ENCODE assay signal across 19 mouse cellular contexts in the genomic region with DNA sequence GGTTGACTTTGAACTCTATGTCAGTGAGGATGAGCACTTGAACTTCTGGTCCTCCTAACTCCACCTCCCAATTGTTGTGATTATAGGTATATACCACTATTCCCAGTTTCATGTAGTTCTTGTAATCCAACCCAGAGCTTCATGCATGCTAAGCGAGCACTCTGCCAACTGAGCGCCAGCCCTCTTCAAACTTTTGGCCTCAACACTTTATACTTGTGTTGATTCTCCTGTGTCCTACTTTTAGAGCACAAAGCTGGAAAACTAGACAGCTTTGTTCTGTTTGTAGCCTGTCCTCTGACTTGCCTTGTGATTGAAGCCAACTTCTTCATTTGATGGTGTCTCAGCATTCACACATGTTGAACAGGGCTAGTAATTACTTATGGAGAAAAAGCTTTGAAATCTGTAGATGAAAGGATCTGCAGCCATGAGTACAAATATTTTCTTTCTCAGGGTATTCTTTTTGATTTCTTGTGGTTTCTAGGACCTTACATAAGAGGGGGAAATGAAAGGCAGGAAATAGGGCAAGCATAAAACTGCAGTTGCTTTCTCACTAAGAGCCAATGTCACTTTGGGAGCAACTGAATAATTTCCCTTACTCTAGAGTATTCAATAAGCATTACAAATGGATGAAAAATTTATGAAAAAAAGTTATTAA. TPM values are rescaled to one million over a fixed set of nuclear protein-coding genes. Genes with fewer than 3 reads are reported as not detected.
DNase-seq lines count a peak whose midpoint lies in the region; ATAC-seq and TF ChIP-seq lines count a peak whose summit lies in the region.
"Had no signal": no experiment of that assay in that cellular context is flagged by ENCODE, and none has a peak within 500 bp of the region (broad histone marks: within the 10 kb centered on the region; RNA-seq: fewer than 3 reads in every experiment).

No protein-coding gene starts in this region.

- no peaks in the 10 kb centered on the region for H3K36me3 ChIP-seq in midbrain, embryonic 13.5 days
- H3K36me3 ChIP-seq: hindbrain, embryonic 13.5 days; limb, embryonic 10.5 days; liver, embryonic 12.5 days; midbrain, embryonic 12.5 days had no signal

- no peak for ATAC-seq in cerebellum, adult (ENCODE audit: insufficient number of reproducible peaks, low FRiP score, low TSS enrichment)
- ATAC-seq in inflammation-experienced regulatory T-cells, adult 6 months: peak; percentile 80
- ATAC-seq in erythroid progenitor cell, adult 5-6 weeks (replicated peaks; ENCODE audit: low FRiP score, poor library complexity, severe bottlenecking): no peak
- no peak for ATAC-seq in midbrain, embryonic 13.5 days
- ATAC-seq: intestine, postnatal 0 days; liver, embryonic 12.5 days; Patski had no signal

- no peaks in the 10 kb centered on the region for H3K9me3 ChIP-seq in midbrain, embryonic 13.5 days
- H3K9me3 ChIP-seq: hindbrain, embryonic 13.5 days; limb, embryonic 10.5 days; liver, embryonic 12.5 days; midbrain, embryonic 12.5 days had no signal

- WGBS in midbrain, embryonic 13.5 days: 96% methylated on average over 2 of the region's 2 CpGs

- no peak overlapping the region for H3K9ac ChIP-seq in midbrain, embryonic 13.5 days (replicated peaks)
- H3K9ac ChIP-seq: hindbrain, embryonic 13.5 days; liver, embryonic 12.5 days; midbrain, embryonic 12.5 days had no signal

- H3K4me2 ChIP-seq in midbrain, embryonic 13.5 days (replicated peaks): no peak overlapping the region
- H3K4me2 ChIP-seq: hindbrain, embryonic 13.5 days; liver, embryonic 12.5 days; midbrain, embryonic 12.5 days had no signal

- H3K27ac ChIP-seq in layer of hippocampus, adult 2 months: peak overlapping the region; percentile 83
- no peak overlapping the region for H3K27ac ChIP-seq in midbrain, embryonic 13.5 days
- H3K27ac ChIP-seq: hindbrain, embryonic 13.5 days; limb, embryonic 10.5 days; liver, embryonic 12.5 days; midbrain, embryonic 12.5 days had no signal

- H3K27me3 ChIP-seq in midbrain, embryonic 13.5 days: no peaks in the 10 kb centered on the region
- H3K27me3 ChIP-seq: hindbrain, embryonic 13.5 days; liver, embryonic 12.5 days; midbrain, embryonic 12.5 days; Patski had no signal

- peak; percentile 15 for DNase-seq in cerebellum, adult 9-10 months
- DNase-seq in layer of hippocampus, adult 2 months (ENCODE audit: low spot score in 2 of 2): no peak
- no peak for DNase-seq in layer of hippocampus, postnatal 25 days (ENCODE audit: extremely low spot score in 1 of 2, low spot score in 1 of 2)
- DNase-seq in T-cell, adult 2 months (ENCODE audit: low spot score): peak; percentile 7
- DNase-seq: cerebellum, adult 8-10 months; kidney, postnatal 10 days; layer of hippocampus, postnatal 36 days; right cerebral cortex, postnatal 14 days had no signal

- H3K4me3 ChIP-seq in layer of hippocampus, adult 2 months: no peak overlapping the region
- H3K4me3 ChIP-seq in midbrain, embryonic 13.5 days (replicated peaks): no peak overlapping the region
- H3K4me3 ChIP-seq: hindbrain, embryonic 13.5 days; limb, embryonic 10.5 days; liver, embryonic 12.5 days; midbrain, embryonic 12.5 days had no signal

- no peak for TF ChIP-seq CTCF in layer of hippocampus, adult 2 months (conservative IDR thresholded peaks at IDR 0.05)

- H3K4me1 ChIP-seq in midbrain, embryonic 13.5 days (replicated peaks): no peaks in the 10 kb centered on the region
- H3K4me1 ChIP-seq: limb, embryonic 10.5 days; liver, embryonic 12.5 days; midbrain, embryonic 12.5 days had no signal

RNA-seq across cellular contexts. Expression of a gene that starts 6.4 kb away (rescaled TPM):
- total RNA-seq in layer of hippocampus, adult 2 months (2021): 100 to 1,000 TPM; 213 to 225 TPM
- total RNA-seq in layer of hippocampus, postnatal 25 days (2021): 100 to 1,000 TPM; 230 to 241 TPM
- polyA plus RNA-seq in inflammation-experienced regulatory T-cells, adult 6 months (2017; shearing (Covaris generic)): 10 to 100 TPM; 68.9 to 72.9 (median 72.8) TPM
- 121 and 126 TPM in 2 replicates for total RNA-seq in erythroid progenitor cell, adult 5-6 weeks (2015; ENCODE audit: low replicate concordance)
- 137 and 170 TPM in 2 replicates for total RNA-seq in erythroid progenitor cell, adult 5-6 weeks (2017; ENCODE audit: low replicate concordance)
- 53.8 and 59.3 TPM in 2 replicates for polyA plus RNA-seq in midbrain, embryonic 13.5 days (2015; fragmentation: Nextera tagmentation; extraction: Ambion mirVana)

RNA-seq across cellular contexts. Expression of a gene that starts 39.4 kb away (rescaled TPM):
- total RNA-seq in layer of hippocampus, adult 2 months (2021): under 1 TPM; 0.79 to 0.86 TPM
- 1 to 10 TPM in 1 of 2 experiments, under 1 TPM in 1; 0.87 to 1.2 TPM for total RNA-seq in layer of hippocampus, postnatal 25 days (2021)
- not detected for polyA plus RNA-seq in inflammation-experienced regulatory T-cells, adult 6 months (2017; shearing (Covaris generic))
- not detected in 2 replicates for total RNA-seq in erythroid progenitor cell, adult 5-6 weeks (2015; ENCODE audit: low replicate concordance)
- total RNA-seq in erythroid progenitor cell, adult 5-6 weeks (2017; ENCODE audit: low replicate concordance): not detected in 2 replicates
- polyA plus RNA-seq in midbrain, embryonic 13.5 days (2015; fragmentation: Nextera tagmentation; extraction: Ambion mirVana): 0.61 and 0.69 TPM in 2 replicates
- polyA plus RNA-seq: heart, embryonic 16.5 days; limb, embryonic 10.5 days; liver, embryonic 12.5 days; Patski had no signal

Comparison
In these comparisons a context has a peak if more than half of its experiments do, and no peak if none do; other contexts are left out.
1. DNase-seq: peak in cerebellum, adult 9-10 months (single experiment) and T-cell, adult 2 months (single experiment); none in layer of hippocampus, adult 2 months (0 of 2) and layer of hippocampus, postnatal 25 days (0 of 2).